Mouse (Mus musculus): Measurements from ENCODE around the gene Gnas.

The Gnas gene

GRCm38 (mm10) chr2:174366571-174366970, 82.5 kb downstream of the Gnas start:
- DNase-seq (ENCODE audit: low spot score): no peak

GRCm38 (mm10) chr2:174381021-174381420, 96.9 kb downstream of the Gnas start:
- DNase-seq (ENCODE audit: low spot score): no peak

GRCm38 (mm10) chr2:174391936-174392335, 107.8 kb downstream of the Gnas start:
- DNase-seq (ENCODE audit: low spot score): no peak

- DNase-seq (ENCODE audit: low spot score): no peak
Measured at GRCm38 (mm10) chr2:174392554-174392953, 108.4 kb downstream of the Gnas start.

DNA sequence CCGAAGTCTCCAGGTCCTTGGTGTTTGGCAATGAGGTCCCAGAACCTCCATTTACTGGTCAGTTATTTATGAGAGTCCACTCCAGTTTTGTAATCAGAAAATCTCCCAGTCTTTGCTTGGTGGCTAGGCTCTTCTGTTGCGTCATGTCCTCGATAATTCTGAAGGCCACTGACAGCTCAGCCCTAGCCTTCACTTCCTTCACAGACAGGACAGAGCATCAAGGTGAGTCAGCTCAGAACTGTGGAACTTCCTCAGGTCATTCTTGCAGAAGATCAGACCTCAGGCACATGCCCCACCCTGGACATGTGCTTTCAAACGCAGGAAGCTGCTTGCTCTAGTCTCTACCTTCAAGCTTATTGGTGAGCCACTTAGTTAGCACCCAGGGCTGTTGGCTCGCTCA, 109.3 kb downstream of the Gnas start:
- DNase-seq (ENCODE audit: low spot score): no peak

Data from urinary bladder, postnatal 14 days (tissue).